Mouse (Mus musculus) brain, adult 2 months (tissue): ENCODE data around the gene Hemk1.
A peak's percentile ranks its signal among the peaks of the same experiment; 100 is the strongest.
"Not testable (repeated sequence)": the region's sequence is repeated elsewhere in the genome, so short reads cannot be mapped to it uniquely, and the experiment has no call there.

Experiments
- DNase-seq: peaks from one replicate; pipeline ENCODE4 v3.0.0; 2011; ENCODE audit warnings: low read depth, low spot score

Gene Hemk1

GRCm38 (mm10) chr9:107308346-107309000 lies 29.7 kb downstream of the Hemk1 start:
- no peak for DNase-seq

DNA sequence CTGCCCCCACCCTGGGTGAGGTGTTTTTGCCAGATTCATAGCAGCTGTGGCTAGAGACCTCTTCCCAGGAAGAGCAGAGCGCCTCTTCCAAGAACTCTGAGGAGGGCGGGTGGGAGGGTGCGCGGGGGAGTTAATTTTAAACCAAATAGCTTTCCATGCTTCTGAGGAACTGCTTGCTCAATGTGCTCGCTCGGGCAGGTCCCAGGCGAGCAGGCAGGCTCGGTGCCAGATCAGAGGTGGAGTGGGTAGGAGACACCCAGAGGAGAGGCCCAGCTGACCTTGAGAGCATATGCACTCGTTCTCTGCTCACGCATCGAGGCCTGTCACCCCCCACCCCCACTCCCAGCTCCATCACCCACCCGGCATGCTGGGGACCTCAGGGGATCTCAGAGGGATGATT lies 30.3 kb downstream of the Hemk1 start:
- peak; percentile 73 for DNase-seq

DNA sequence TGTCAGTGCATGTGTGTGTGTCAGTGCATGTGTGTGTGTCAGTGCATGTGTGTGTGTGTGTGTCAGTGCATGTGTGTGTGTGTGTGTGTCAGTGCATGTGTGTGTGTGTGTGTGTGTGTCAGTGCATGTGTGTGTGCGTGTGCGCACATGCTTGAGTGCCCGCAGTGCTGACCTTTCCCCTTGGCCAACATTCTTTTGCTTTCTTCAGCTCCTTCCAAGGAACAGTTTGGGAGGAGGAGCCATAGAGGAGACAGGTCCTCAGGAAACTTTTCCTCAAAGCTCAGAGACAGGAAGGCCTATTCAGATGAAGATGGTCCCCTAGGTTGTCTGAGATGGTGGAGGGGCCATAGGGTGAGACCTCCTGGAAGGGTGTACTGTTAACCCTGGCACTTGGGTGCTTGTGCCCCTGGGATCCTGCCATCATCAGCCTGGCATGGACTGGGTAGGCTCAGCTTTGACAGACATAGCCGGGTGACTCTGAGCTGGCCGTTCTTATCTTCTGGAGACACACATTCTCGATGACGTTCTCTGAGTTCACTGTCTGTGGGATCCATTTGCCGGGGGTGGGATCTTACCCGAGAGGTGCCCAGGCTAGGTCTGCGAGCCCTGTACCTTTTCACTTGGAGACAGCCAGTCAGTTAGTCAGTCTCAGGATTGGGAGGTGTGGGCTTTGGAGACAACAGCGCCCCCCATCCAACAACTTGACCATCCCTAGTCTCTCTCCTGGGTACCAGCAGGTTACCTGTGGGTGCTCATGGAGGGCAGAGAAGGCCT lies 30.9 kb downstream of the Hemk1 start:
- DNase-seq: no peak

DNA sequence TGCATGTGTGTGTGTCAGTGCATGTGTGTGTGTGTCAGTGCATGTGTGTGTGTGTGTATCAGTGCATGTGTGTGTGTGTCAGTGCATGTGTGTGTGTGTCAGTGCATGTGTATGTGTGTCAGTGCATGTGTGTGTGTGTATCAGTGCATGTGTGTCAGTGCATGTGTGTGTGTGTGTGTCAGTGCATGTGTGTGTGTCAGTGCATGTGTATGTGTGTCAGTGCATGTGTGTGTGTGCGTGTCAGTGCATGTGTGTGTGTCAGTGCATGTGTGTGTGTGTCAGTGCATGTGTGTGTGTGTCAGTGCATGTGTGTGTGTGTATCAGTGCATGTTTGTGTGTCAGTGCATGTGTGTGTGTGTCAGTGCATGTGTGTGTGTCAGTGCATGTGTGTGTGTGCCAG lies 31.5 kb downstream of the Hemk1 start:
- not testable (repeated sequence) for DNase-seq

DNA sequence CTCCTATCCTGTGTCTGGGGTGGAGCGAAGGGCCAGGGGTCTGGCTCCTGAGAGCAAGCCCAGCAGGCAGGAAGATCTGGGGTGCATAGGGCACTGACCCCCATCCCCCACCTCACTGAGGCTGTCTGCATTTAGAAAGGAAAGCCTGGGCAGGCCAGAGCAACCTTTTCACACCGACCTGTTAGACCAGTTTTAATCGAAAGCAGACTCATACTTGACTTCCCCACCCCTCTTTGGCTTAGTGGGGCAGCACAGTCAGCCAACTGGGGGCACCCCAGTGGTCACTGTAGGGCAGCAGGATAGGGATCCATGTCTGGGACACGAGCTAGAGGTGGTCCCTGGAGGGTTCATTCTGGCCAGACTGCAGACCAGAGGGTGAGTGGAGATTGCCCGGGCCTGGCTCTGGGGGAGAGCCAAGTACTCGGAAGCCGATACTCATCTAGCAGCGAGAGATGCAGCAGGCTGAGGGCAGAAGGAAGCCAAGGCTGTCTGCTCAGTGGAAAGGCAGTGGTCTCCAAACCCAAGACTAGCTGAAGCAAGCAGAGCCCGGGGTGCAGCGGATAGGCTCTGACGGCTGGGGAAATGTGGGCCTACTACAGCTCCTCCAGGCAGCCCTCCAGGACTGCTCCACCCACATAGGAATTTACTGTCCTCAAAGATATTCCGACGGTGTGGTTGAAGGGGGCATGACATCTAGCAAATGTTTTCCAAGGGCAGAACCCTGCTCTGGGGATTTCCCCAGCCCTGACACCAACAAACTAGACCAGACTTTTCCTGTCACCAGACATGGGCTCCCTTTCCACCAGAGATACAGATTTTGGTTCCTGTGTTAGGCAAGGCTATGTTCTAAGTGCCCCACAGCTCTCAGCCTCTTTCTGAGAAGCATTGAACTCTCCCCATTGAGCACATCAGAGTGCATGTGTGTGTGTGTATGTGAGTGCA lies 32.3 kb downstream of the Hemk1 start:
- no peak for DNase-seq

DNA sequence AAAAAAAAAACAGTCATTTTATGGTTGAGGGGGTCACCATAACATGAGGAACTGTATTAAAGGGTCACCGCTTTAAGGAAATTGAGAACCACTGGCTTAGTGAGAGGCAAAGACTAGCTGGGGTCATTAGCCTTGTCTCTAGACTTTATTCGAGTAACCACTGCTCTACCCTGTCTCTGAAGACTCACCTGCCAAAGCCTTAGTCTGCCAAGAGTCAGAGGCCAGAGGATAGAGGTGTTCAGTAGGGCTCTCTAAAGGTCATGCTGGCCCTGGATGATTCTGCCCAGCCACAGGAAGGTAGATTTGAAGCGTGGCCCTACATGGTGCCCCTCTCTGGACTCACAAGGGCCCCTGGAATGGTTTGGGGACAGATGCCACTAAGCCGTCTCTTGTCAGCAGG lies 33.1 kb downstream of the Hemk1 start:
- DNase-seq: no peak

GRCm38 (mm10) chr9:107304383-107304782 lies 33.8 kb downstream of the Hemk1 start:
- DNase-seq: no peak

DNA sequence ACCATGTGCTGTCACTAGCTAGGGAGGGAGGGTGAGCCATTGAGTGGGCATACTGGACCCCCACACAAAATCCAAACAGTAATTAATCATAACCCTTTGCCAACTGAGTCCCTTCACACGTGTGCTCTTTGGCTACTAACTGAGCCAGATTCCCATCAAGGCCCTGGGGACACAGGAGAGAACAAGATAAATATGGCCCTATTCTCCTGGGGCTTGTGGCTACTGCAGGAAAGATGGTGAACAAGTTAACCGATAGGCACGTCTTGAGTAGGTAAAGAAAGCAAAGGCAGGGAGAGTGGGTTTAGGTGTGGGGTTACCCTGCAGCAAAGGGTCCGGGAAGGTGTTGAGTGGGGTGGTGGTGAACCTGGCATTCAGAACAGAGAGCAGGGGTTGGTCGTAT lies 34.2 kb downstream of the Hemk1 start:
- no peak for DNase-seq

DNA sequence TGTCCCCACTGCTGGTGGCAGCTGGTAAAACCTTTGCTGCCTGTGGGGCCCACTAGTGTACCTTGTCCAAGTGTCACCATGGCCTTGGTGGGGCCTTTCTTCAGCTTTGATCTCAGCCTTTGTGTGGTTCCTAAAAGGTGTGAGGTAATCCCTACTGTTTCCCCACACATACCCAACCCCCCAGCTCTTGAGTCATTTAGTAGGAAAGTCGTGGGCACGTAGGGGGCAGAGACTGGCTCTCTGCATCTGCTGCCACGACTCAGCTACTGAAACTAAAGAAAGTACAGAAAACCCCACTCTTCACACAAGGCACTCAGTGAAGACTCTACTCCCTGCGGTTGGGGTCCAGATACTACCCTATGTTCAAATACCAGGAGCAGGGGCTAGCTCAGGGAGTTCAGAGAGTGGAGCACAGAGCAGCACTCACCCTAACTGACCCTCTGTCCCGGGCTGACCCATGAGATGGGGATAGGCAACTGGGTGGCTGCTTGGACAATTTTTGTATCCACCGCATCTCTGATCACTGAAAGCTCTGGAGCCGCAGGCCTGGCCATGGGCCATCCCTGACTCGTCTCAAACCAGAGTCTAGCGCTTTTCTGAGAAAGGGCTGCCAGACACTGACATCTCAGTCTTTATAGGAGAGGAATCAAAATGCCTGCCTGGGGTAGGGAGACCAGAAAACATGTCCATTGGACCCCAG lies 34.9 kb downstream of the Hemk1 start:
- DNase-seq: peak; percentile 49

GRCm38 (mm10) chr9:107302592-107302991 lies 35.6 kb downstream of the Hemk1 start:
- DNase-seq: no peak

GRCm38 (mm10) chr9:107301554-107302331 lies 36.4 kb downstream of the Hemk1 start:
- DNase-seq: no peak

DNA sequence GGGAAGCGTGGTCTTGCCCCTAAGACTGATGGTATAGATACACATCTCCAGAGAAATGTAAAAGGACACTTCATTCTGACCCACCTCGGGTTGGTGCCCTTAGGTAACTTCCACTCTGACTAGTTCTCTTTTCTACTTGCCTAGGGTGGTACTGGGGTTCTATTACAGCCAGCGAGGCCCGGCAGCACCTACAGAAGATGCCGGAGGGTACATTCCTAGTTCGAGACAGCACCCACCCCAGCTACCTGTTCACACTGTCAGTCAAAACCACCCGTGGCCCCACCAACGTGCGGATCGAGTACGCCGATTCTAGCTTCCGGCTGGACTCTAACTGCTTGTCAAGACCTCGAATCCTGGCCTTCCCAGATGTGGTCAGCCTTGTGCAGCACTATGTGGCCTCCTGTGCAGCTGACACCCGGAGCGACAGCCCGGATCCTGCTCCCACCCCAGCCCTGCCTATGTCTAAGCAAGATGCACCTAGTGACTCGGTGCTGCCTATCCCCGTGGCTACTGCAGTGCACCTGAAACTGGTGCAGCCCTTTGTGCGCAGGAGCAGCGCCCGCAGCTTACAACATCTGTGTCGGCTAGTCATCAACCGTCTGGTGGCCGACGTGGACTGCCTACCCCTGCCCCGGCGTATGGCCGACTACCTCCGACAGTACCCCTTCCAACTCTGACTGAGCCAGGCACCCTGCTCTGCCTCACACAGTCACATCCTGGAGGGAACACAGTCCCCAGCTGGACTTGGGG lies 37.8 kb downstream of the Hemk1 start:
- DNase-seq: no peak

- DNase-seq: no peak
These were observed 38.4 kb downstream of the Hemk1 start for GRCm38 (mm10) chr9:107299783-107300182.

DNA sequence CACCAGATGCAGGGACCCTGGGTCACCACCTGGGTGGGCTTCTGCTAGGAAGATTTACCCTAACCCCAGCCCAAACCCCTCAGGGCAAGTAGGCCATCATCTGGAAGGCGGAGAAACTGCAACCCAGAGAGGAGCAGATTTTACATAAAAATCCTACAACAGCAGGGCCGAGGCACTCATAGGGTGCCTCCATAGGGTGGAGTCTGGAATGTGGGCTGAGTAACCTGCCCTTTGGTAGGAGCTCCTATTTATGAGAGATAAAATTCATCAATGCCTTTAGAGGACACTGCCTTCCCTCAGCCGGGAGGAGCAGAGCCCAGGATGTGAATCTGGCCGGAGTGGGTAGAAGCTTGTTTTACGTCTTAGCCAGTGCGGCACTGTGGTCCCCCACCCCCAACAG lies 39.3 kb downstream of the Hemk1 start:
- no peak for DNase-seq

DNA sequence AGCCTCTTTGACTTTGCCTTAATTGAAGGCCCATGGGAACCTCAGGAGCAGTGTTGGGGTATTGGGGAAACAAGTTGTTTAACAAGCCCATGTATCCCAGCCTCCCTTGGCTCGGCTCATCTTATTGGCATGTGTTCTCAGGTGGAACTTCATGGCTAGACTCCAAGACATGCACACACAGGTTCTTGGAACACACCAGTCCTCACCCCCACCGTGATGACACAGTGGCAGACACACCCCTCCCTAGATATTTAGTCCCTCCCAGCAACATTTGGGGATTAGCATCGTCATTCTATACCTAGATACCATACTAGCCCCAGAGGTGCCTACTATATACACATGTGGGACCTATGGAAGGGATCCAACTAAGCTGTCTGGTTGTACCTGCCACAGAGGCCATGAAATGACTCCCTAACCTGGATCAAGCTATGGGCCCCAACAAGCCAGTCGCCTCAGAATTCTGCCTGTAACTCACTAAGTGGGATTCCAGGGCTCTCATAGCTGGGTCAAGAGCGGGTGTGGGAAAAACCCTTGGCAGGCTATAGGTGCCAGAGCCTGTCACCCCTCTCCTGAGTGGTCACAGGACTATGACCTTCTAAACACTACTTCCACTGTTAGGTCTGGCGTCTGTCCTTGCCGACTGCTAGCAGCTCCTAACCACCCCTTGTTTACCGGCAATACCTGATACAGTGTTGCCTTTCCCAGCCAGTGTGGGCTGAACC lies 39.9 kb downstream of the Hemk1 start:
- DNase-seq: no peak

- DNase-seq: no peak
These were observed 40.5 kb downstream of the Hemk1 start for GRCm38 (mm10) chr9:107297658-107298057.

- no peak for DNase-seq
These were observed 41.1 kb downstream of the Hemk1 start for GRCm38 (mm10) chr9:107297059-107297458.

DNA sequence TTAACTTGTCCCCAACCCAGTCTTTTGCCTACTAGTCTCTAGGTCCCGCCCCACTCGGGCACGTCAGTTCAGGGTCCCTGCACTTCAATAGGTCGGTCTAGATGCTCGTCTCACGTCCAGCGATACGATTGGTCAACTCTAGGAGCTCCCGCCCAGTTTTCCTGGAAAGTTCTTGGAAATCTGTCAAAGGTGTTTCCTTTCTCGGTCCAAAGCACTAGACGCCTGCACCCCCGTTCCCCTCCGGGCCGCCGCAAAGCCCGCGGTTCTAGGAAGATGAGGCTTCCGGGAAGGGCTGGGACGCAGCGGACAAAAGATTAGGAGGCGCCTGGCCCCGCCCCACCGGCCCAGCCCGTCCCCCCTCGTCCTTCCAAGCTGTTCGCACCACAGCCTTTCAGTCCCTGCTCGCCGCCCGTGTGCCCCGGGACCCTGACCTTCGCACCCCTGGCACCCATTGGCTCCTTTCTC lies 41.6 kb downstream of the Hemk1 start:
- peak; percentile 96 for DNase-seq

GRCm38 (mm10) chr9:107296041-107296440 lies 42.1 kb downstream of the Hemk1 start:
- DNase-seq: no peak

DNA sequence AAGGTAGTCTGAATTCAATTTTAAA lies 42.3 kb downstream of the Hemk1 start, which contains the start of gene Cish:
Gene Cish (plus strand): TSS at position 11 of the 25 bp plus-strand sequence.
- DNase-seq: no peak
